Mouse (Mus musculus) neural tube, embryonic 14.5 days (tissue): Measurements from ENCODE around the gene Cacna1s. TPM values are rescaled to one million over a fixed set of nuclear protein-coding genes. Genes with fewer than 3 reads are reported as not detected.
A peak's percentile ranks its signal among the peaks of the same experiment; 100 is the strongest.

Source experiments
- ATAC-seq: fragments of 200-750 bp; cut with Nextera tagmentation; 2 replicates; pipeline ENCODE4 v1.8.0; 2017; ENCODE audit warnings: low read depth, mild to moderate bottlenecking, moderate TSS enrichment, moderate library complexity
- H3K27ac ChIP-seq: fragments of 300-500 bp; sonication (generic); 2 replicates; pipeline ENCODE4 v1.5.1; 2014; ENCODE audit warnings: low read depth, mild to moderate bottlenecking, control low read depth, low read length, moderate library complexity, mixed read lengths
- H3K27me3 ChIP-seq: fragments of 300-500 bp; sonication (generic); 2 replicates; pipeline ENCODE4 v1.6.1; 2014; ENCODE audit warnings: low read length; ENCODE audit not compliant: control insufficient read depth, insufficient read depth
- H3K36me3 ChIP-seq: fragments of 300-500 bp; sonication (generic); 2 replicates; pipeline ENCODE4 v1.6.1; 2014; ENCODE audit warnings: low read length, mixed read lengths; ENCODE audit not compliant: control insufficient read depth, insufficient read depth
- H3K4me1 ChIP-seq: fragments of 300-500 bp; sonication (generic); 2 replicates; pipeline ENCODE4 v1.6.1; 2014; ENCODE audit warnings: low read length; ENCODE audit not compliant: control insufficient read depth, insufficient read depth
- H3K4me2 ChIP-seq: fragments of 300-500 bp; sonication (generic); 2 replicates; pipeline ENCODE4 v1.6.1; 2014; ENCODE audit warnings: mild to moderate bottlenecking, low read depth, low read length, control low read depth
- H3K4me3 ChIP-seq: fragments of 300-500 bp; sonication (generic); 2 replicates; pipeline ENCODE4 v1.5.1; 2014; ENCODE audit warnings: low read depth, low read length, control low read depth, mixed read lengths
- H3K9ac ChIP-seq: fragments of 300-500 bp; sonication (generic); replicated peaks from 2 replicates; pipeline ENCODE4 v1.6.1; 2014; ENCODE audit warnings: low read depth, mild to moderate bottlenecking, control low read depth, low read length, mixed read lengths
- H3K9me3 ChIP-seq: fragments of 300-500 bp; sonication (generic); 2 replicates; pipeline ENCODE4 v1.6.1; 2016; ENCODE audit warnings: low read length; ENCODE audit not compliant: control insufficient read depth
- WGBS: fragments of 180-500 bp; shearing (Covaris S2); extraction: QIAGEN DNeasy Blood & Tissue Kit; methylation state at CpG from one replicate; pipeline ENCODE4 v1.1.7; 2014; 5-methylcytosine and 5-hydroxymethylcytosine counted together
- polyA plus RNA-seq: library from polyadenylated mRNA; unstranded; fragments of >200 nt; fragmentation: Nextera tagmentation; extraction: Ambion mirVana; gene quantifications from 2 replicates; pipeline ENCODE4 v1.2.1, GENCODE M21; 2014

The Cacna1s gene
- polyA plus RNA-seq, 1 experiment from 2014 or later: 0.20 TPM

- Histone ChIP-seq H3K4me3 (no peak overlapping the region), H3K27me3 (no peaks in the 10 kb centered on the region), H3K36me3 (peaks cover 12% of the 10 kb centered on the region; the same call in 1 of the 2 replicates), H3K4me1 (peaks cover 63% of the 10 kb centered on the region), H3K4me2 (peak overlapping the region; percentile 17), H3K9ac (no peak overlapping the region), H3K27ac (peak overlapping the region; percentile 66), H3K9me3 (no peaks in the 10 kb centered on the region)
- 13% methylated on average over 6 of the region's 6 CpGs for WGBS
- peak; percentile 36 for ATAC-seq
Observed at GRCm38 (mm10) chr1:136142336-136142735, 89.8 kb downstream of the Cacna1s start.

- Histone ChIP-seq H3K4me1 (peaks cover 52% of the 10 kb centered on the region), H3K9me3 (no peaks in the 10 kb centered on the region), H3K27me3 (no peaks in the 10 kb centered on the region), H3K4me3 (no peak overlapping the region), H3K9ac (no peak overlapping the region), H3K27ac (no peak overlapping the region), H3K4me2 (no peak overlapping the region), H3K36me3 (peaks cover 23% of the 10 kb centered on the region)
- no peak for ATAC-seq
- 44% methylated on average over 10 of the region's 10 CpGs for WGBS
Observed at GRCm38 (mm10) chr1:136143514-136143913, 91.0 kb downstream of the Cacna1s start.

- Histone ChIP-seq H3K9ac (no peak overlapping the region), H3K36me3 (peaks cover 75% of the 10 kb centered on the region), H3K4me3 (no peak overlapping the region), H3K4me2 (no peak overlapping the region), H3K27ac (no peak overlapping the region), H3K9me3 (no peaks in the 10 kb centered on the region), H3K4me1 (no peaks in the 10 kb centered on the region), H3K27me3 (no peaks in the 10 kb centered on the region)
- 77% methylated on average over 9 of the region's 9 CpGs for WGBS
- no peak for ATAC-seq
Observed at GRCm38 (mm10) chr1:136149702-136150101, 97.2 kb downstream of the Cacna1s start.

GRCm38 (mm10) chr1:136151371-136151770 lies 98.8 kb downstream of the Cacna1s start:
- WGBS: 86% methylated on average over 8 of the region's 8 CpGs

GRCm38 (mm10) chr1:136156304-136156703 lies 103.8 kb downstream of the Cacna1s start:
- no peak for ATAC-seq
- no peaks in the 10 kb centered on the region for H3K27me3 ChIP-seq

More at GRCm38 (mm10) chr1:136151371-136151770, 98.8 kb downstream of the Cacna1s start:
- no peaks in the 10 kb centered on the region for H3K9me3 ChIP-seq
- no peak for ATAC-seq
- H3K9ac ChIP-seq: no peak overlapping the region
- no peak overlapping the region for H3K4me2 ChIP-seq
- no peak overlapping the region for H3K27ac ChIP-seq
- H3K36me3 ChIP-seq: peaks cover 81% of the 10 kb centered on the region
- no peaks in the 10 kb centered on the region for H3K4me1 ChIP-seq
- H3K4me3 ChIP-seq: no peak overlapping the region
- H3K27me3 ChIP-seq: no peaks in the 10 kb centered on the region

GRCm38 (mm10) chr1:136156951-136157350 lies 104.4 kb downstream of the Cacna1s start:
- Histone ChIP-seq H3K9me3 (no peaks in the 10 kb centered on the region), H3K4me1 (no peaks in the 10 kb centered on the region), H3K4me3 (no peak overlapping the region), H3K27ac (no peak overlapping the region), H3K36me3 (peaks cover 91% of the 10 kb centered on the region), H3K27me3 (no peaks in the 10 kb centered on the region), H3K9ac (no peak overlapping the region), H3K4me2 (no peak overlapping the region)
- whole genome bisulfite sequencing: 91% methylated on average over 4 of the region's 4 CpGs
- no peak for ATAC-seq

More at GRCm38 (mm10) chr1:136156304-136156703, 103.8 kb downstream of the Cacna1s start:
- Histone ChIP-seq H3K4me3 (no peak overlapping the region), H3K27ac (no peak overlapping the region), H3K9me3 (no peaks in the 10 kb centered on the region), H3K4me1 (no peaks in the 10 kb centered on the region), H3K36me3 (peaks cover 90% of the 10 kb centered on the region), H3K4me2 (no peak overlapping the region), H3K9ac (no peak overlapping the region)
- 95% methylated on average over 4 of the region's 4 CpGs for WGBS

GRCm38 (mm10) chr1:136159830-136160229 lies 107.3 kb downstream of the Cacna1s start:
- WGBS: 60% methylated on average over 11 of the region's 12 CpGs

GRCm38 (mm10) chr1:136160297-136160696 lies 107.7 kb downstream of the Cacna1s start:
- Histone ChIP-seq H3K4me2 (no peak overlapping the region), H3K4me3 (no peak overlapping the region), H3K9me3 (no peaks in the 10 kb centered on the region), H3K27me3 (no peaks in the 10 kb centered on the region), H3K4me1 (no peaks in the 10 kb centered on the region), H3K9ac (no peak overlapping the region), H3K27ac (no peak overlapping the region), H3K36me3 (peaks cover 93% of the 10 kb centered on the region)
- 93% methylated on average over 12 of the region's 12 CpGs for WGBS
- no peak for ATAC-seq

More at GRCm38 (mm10) chr1:136159830-136160229, 107.3 kb downstream of the Cacna1s start:
- Histone ChIP-seq H3K27me3 (no peaks in the 10 kb centered on the region), H3K4me2 (no peak overlapping the region), H3K36me3 (peaks cover 91% of the 10 kb centered on the region), H3K4me3 (no peak overlapping the region), H3K9ac (no peak overlapping the region), H3K9me3 (no peaks in the 10 kb centered on the region), H3K4me1 (no peaks in the 10 kb centered on the region), H3K27ac (no peak overlapping the region)
- ATAC-seq: no peak

- H3K9me3 ChIP-seq: no peaks in the 10 kb centered on the region
- no peak overlapping the region for H3K27ac ChIP-seq
- H3K4me3 ChIP-seq: no peak overlapping the region
- no peak overlapping the region for H3K9ac ChIP-seq
- ATAC-seq: no peak
- peaks cover 93% of the 10 kb centered on the region for H3K36me3 ChIP-seq
- 95% methylated on average over 6 of the region's 6 CpGs for WGBS
- H3K4me2 ChIP-seq: no peak overlapping the region
- no peaks in the 10 kb centered on the region for H3K27me3 ChIP-seq
- H3K4me1 ChIP-seq: no peaks in the 10 kb centered on the region
Observed at GRCm38 (mm10) chr1:136160930-136161329, 108.4 kb downstream of the Cacna1s start.
